Mouse (Mus musculus) urinary bladder, postnatal 36 days (tissue): ENCODE results near the gene Tha1.
A peak's percentile ranks its signal among the peaks of the same experiment; 100 is the strongest.

Experiments used
- DNase-seq, 2 experiments: peaks; one replicate each; pipeline ENCODE4 v3.0.0; 2022; ENCODE audit warnings: low spot score in 2 of 2, mixed read lengths in 1 of 2

Gene Tha1

GRCm38 (mm10) chr11:117825333-117826101 lies 47.8 kb downstream of the Tha1 start, which contains the start of the genes Afmid and Tk1:
TSS of gene Afmid (plus strand) at chr11:117825924.
TSS of gene Tk1 (minus strand) at chr11:117826092.
- DNase-seq: peak; percentile 61 to 72

GRCm38 (mm10) chr11:117824060-117824969 lies 49.0 kb downstream of the Tha1 start:
- peak; percentile 71 to 83 for DNase-seq

- DNase-seq: no peak
These were observed 49.9 kb downstream of the Tha1 start for GRCm38 (mm10) chr11:117823411-117823810.

GRCm38 (mm10) chr11:117822728-117823241 lies 50.5 kb downstream of the Tha1 start:
- no peak for DNase-seq

GRCm38 (mm10) chr11:117821868-117822267 lies 51.4 kb downstream of the Tha1 start:
- no peak for DNase-seq

GRCm38 (mm10) chr11:117820173-117820572 lies 53.1 kb downstream of the Tha1 start:
- no peak for DNase-seq

GRCm38 (mm10) chr11:117819095-117819494 lies 54.2 kb downstream of the Tha1 start:
- no peak for DNase-seq
